8 mouse cellular contexts compared by ENCODE assay signal in the genomic region with DNA sequence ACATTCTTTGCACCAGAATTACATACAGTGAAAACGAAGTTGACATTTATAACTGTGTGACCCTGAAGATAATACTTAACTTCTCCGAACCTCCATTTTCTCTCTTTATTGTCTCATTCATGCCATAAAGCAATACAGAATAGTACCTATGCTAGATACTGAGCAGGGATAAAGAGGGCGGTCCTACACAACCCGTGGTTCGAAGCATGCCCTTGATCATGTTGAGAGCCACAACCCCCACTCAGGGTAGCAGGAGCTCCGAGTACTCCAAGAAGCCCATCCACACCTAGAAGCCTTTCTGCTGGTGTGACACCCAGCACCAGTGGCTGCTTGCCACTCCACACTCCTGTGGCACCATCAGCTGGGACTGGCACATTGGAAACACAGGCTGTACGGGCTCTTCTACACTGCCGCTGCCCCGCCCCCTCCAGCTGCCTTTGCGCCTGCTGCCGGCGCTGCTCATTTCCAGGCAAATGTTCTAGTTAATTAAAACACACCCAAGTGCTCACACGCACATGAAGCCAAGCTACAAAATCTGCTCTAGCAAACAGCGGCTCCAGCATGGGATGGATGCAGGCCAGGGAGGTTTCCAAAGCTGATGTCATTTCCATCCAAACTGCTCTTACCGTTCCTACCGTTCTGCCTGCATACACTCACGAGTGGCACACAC.
DNase-seq lines count a peak whose midpoint lies in the region; ATAC-seq lines count a peak whose summit lies in the region.

No protein-coding gene starts in this region.

- 73% methylated on average over 17 of the region's 17 CpGs for WGBS in embryonic facial prominence, embryonic 13.5 days
- WGBS in embryonic facial prominence, embryonic 10.5 days, result 87% methylated on average over 17 of the region's 17 CpGs
- WGBS in midbrain, embryonic 13.5 days, result 65% methylated on average over 17 of the region's 17 CpGs

- no peaks in the 10 kb centered on the region for H3K9me3 ChIP-seq in embryonic facial prominence, embryonic 13.5 days
- no peaks in the 10 kb centered on the region for H3K9me3 ChIP-seq in embryonic facial prominence, embryonic 10.5 days
- no peaks in the 10 kb centered on the region for H3K9me3 ChIP-seq in midbrain, embryonic 13.5 days

- H3K27ac ChIP-seq in embryonic facial prominence, embryonic 13.5 days, result 0 out of 2 replicates have a peak overlapping the region, but pooled peaks have one; percentile 22
- no peak overlapping the region for H3K27ac ChIP-seq in embryonic facial prominence, embryonic 10.5 days (replicated peaks)
- peak overlapping the region; percentile 76 for H3K27ac ChIP-seq in midbrain, embryonic 13.5 days

- DNase-seq in embryonic facial prominence, embryonic 10.5 days (ENCODE audit: low spot score), result no peak
- peak; percentile 44 for DNase-seq in cerebellum, adult 9-10 months
- DNase-seq in gastrocnemius, postnatal 14 days, result peak; percentile 71
- peak; percentile 87 to 89 for DNase-seq in layer of hippocampus, adult 8-10 months (ENCODE audit: low spot score in 2 of 2)
- DNase-seq in urinary bladder, postnatal 36 days (ENCODE audit: low spot score in 2 of 2), result peak; percentile 33 to 51
- DNase-seq in embryo, embryonic 10 days (ENCODE audit: low spot score), result no peak

- intact Hi-C loops in gastrocnemius, postnatal 14 days (cut with DNase I; ENCODE audit: low total_unique reads), result no loop called here

- no peak overlapping the region for H3K4me3 ChIP-seq in embryonic facial prominence, embryonic 13.5 days
- H3K4me3 ChIP-seq in embryonic facial prominence, embryonic 10.5 days, result no peak overlapping the region
- no peak overlapping the region for H3K4me3 ChIP-seq in midbrain, embryonic 13.5 days (replicated peaks)

- H3K4me2 ChIP-seq in embryonic facial prominence, embryonic 13.5 days, result no peak overlapping the region
- H3K4me2 ChIP-seq in midbrain, embryonic 13.5 days (replicated peaks), result peak overlapping the region; percentile 6; the same call in 1 of the 2 replicates

- H3K9ac ChIP-seq in embryonic facial prominence, embryonic 13.5 days, result no peak overlapping the region
- peak overlapping the region; percentile 41; the same call in 1 of the 2 replicates for H3K9ac ChIP-seq in midbrain, embryonic 13.5 days (replicated peaks)

- H3K4me1 ChIP-seq in embryonic facial prominence, embryonic 13.5 days, result peaks cover 34% of the 10 kb centered on the region
- peaks cover 36% of the 10 kb centered on the region for H3K4me1 ChIP-seq in embryonic facial prominence, embryonic 10.5 days
- peaks cover 37% of the 10 kb centered on the region for H3K4me1 ChIP-seq in midbrain, embryonic 13.5 days (replicated peaks)

- no peak for ATAC-seq in embryonic facial prominence, embryonic 13.5 days (ENCODE audit: insufficient number of reproducible peaks, insufficient read depth, low FRiP score, low TSS enrichment, low read depth)
- ATAC-seq in midbrain, embryonic 13.5 days, result peak; percentile 68

- H3K27me3 ChIP-seq in embryonic facial prominence, embryonic 13.5 days, result no peaks in the 10 kb centered on the region
- no peaks in the 10 kb centered on the region for H3K27me3 ChIP-seq in embryonic facial prominence, embryonic 10.5 days (replicated peaks; ENCODE audit: low read depth, poor library complexity, severe bottlenecking)
- no peaks in the 10 kb centered on the region for H3K27me3 ChIP-seq in midbrain, embryonic 13.5 days

- H3K36me3 ChIP-seq in embryonic facial prominence, embryonic 13.5 days, result no peaks in the 10 kb centered on the region
- H3K36me3 ChIP-seq in embryonic facial prominence, embryonic 10.5 days (replicated peaks), result peaks cover 24% of the 10 kb centered on the region
- H3K36me3 ChIP-seq in midbrain, embryonic 13.5 days, result no peaks in the 10 kb centered on the region

Comparison
In these comparisons a context has a peak if more than half of its experiments do, and no peak if none do; other contexts are left out.
1. DNase-seq: peak in cerebellum, adult 9-10 months (single experiment), gastrocnemius, postnatal 14 days (single experiment), layer of hippocampus, adult 8-10 months (2 of 2) and urinary bladder, postnatal 36 days (2 of 2); none in embryonic facial prominence, embryonic 10.5 days (single experiment) and embryo, embryonic 10 days (single experiment).